Mouse (Mus musculus): ENCODE measurements around the gene Myo18a.

GRCm38 (mm10) chr11:77889484-77889883 is 126.4 kb downstream of the Myo18a start:
- TF ChIP-seq CTCF (IDR thresholded peaks at IDR 0.05; ENCODE audit: low read depth) (no peak), EP300 (IDR thresholded peaks at IDR 0.05; ENCODE audit: low read depth) (no peak)

All from heart, postnatal 0 days (tissue).